Mouse (Mus musculus) retina, postnatal 7 days (tissue): ENCODE data around the gene Cdv3.
A peak's percentile ranks its signal among the peaks of the same experiment; 100 is the strongest.

Source experiments
- DNase-seq: peaks from one replicate; pipeline ENCODE4 v3.0.0-alpha.2; 2012; ENCODE audit warnings: low read depth, low spot score

The Cdv3 gene

DNA sequence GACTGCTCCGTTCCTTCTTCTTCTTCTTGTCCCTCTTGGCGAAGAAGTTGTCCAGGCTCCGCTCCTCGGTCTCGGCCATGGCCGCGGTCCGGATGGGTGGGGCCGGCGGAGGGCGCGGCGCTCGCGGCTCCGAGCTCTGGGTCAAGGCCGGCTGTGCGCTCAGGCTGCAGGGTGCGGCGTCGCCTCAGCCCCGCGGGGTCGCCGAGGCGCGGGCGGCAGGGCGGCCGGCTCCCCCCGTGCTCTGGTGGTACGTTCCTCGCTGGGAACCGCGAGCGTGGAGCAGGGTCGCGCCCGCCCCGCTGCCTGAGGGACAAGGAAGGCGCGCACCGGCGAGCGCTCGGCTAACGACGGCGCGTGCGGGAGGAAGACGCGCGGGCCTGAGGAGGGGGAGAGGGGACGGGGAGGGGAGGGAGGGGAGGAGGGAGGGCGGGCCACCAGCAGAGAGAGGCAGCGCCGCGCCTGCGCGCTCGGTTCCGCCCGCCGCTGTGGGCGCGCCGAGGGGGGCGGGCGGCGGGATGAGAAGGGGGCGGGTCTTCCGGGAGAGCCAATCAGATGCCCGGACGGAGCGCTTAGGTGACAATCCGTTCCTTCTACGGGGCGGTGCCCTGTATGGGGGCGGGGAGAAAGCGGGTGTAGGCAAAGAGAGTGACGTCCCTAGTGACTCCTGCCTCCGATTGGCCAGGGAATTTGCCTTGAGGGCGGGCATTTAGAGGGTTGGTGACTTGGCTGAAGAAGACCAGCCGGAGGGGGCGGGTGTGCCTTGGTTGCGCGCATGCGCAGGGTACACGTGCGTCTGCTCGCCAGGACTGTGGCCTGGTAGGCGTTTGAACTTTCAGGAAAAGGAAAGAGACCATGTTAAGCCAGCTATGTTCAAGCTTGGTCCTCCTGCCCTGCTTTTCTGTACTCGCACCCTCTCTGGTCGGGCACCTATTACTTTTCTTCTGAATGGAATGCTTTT, at the start of gene Cdv3:
Gene Cdv3, minus strand, starts transcription at position 551 of the 958 bp plus-strand sequence.
- DNase-seq = peak; percentile 99

DNA sequence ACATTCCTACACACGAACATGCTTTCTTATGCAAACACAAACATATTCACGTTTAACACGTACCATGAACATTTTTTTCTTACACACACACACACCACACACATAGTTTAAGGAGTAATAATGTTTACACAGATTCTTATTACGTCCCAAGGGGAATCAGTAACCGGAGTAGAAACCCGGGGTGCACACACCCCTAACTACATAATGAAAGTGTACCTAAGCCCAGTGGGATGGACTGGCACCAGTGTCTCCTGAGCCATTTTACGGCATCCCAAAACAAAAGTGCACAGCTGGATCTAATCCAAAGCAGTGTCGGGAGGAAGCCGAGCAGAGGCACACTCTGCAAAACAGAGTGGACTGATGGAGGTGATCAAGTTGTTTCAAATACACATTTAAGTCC, 47.8 kb upstream of the Cdv3 start:
- no peak for DNase-seq

DNA sequence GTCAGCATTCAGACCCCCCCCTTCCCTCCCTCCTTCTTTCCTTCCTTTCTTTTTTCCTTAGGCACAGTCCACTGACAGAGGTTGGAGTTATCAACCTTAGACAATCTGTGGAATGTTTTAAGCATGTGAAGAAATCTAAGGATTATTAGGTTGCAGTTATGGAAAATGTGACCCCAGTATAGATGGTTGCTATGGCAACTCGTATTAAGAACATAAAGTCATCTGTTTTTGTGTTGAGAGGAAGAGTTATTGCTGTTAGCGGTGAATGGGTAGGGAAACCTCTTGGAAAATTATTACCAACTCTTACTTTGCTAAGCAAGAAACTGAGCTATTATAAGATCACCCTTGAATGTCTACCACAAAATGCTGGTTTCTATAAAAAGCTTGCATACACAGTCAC, 43.5 kb upstream of the Cdv3 start:
- DNase-seq = no peak

DNA sequence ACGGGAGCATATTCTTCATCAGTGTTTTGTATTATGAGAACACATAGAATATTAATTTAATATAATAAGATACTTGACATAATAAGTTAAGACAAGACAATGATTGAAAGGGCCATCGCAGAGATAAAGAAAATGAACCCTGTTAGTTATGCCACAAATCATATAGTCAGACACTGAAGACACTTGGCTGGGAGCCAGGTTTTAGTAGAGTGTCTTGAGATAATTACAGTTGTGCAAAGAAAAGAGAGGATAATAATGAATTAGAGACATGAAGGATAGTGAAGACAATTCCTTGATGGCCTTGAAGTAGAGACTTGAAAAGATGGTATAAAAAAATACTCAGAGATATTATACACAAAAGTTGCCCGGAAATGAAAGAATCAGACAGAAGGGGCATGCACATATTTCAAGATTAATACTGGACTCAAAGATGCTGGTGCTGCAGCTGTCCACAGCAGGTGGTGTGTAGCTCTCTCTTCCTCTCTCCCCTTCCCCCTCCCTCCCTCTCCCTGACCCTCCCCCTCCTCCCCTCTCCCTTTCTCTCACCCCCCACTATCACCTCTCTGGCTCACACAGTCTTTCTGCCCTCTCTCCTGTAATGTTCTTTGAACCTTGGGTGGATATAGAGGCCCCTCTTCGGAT, 42.6 kb upstream of the Cdv3 start:
- no peak for DNase-seq

DNA sequence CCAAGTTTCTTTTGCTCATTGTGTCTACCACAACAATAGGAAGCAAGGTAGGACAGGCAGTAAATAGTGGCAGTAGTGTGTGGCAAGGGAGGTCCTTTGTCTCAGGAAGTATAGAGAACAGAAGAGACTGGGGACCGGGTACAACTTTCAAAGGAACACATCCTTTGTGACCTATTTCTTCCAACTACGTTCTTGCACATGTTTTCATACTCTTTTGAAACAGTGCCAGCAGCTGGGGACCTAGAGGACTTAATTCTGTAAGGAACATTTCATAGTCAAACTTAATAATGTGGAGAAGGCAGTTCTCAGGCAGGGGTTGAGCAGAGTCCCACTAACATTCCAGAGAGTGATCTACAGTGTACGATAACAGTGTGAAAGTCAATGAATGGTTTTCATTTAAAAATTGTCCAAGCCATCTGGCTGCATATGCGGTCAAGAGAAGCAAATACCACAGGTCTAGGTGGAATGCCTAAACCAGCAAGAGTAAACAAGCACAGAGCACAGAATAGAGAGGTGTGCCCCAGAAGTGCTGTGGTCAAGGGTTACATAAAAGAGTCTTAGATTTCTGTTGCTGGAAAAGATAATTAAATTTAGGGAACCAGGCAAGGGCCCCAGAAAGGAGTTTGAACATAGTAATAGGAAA, 37.8 kb upstream of the Cdv3 start:
- no peak for DNase-seq

DNA sequence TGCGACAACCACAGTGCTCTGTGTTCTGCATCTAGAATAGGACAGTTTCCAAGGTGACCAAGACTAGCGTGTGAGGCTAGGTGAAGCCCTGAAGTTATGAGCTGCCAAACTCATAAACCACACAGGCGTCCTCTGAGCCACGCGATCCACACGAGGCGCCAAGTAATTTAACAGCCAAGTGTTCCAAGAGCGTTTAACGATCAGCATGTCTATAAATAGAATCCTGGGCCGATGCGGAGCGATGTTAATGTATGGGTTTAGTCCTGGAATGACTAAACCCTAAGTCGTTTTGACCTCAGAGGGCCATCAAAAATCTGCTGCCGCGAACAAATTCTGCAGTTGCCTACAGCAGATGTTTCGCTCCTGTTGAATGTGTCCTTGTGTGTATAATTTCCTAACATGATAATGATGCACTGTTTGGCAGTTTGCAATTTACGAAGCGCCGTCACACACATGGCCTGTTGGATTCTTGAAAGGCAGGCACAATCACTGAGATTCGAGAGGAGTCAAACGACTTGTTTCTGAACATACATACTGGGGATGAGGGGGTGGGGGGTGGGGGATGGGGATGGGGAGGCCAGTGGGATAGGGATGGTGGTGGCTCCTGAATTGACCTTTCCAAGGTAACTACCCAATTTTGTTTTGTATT, 33.0 kb upstream of the Cdv3 start:
- DNase-seq = no peak

DNA sequence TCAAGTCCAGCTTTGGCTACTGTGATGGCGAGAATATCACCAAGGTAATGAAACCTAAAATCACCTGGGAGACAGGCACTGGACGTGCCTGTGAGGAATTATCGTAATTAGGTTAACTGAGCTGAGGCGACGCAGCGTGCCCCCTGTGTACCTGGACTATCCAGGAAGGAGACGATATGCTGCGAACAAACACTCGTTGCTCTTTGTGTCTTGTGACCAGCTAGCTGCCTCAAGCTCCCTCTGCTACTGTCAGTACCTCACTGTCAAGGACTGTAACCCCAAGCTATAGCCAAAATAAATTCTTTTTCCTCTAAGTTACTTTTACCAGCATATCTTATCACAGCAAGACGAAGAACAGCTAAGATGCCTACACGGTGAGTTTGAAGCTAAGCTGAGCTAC, 27.6 kb upstream of the Cdv3 start:
- DNase-seq = no peak

DNA sequence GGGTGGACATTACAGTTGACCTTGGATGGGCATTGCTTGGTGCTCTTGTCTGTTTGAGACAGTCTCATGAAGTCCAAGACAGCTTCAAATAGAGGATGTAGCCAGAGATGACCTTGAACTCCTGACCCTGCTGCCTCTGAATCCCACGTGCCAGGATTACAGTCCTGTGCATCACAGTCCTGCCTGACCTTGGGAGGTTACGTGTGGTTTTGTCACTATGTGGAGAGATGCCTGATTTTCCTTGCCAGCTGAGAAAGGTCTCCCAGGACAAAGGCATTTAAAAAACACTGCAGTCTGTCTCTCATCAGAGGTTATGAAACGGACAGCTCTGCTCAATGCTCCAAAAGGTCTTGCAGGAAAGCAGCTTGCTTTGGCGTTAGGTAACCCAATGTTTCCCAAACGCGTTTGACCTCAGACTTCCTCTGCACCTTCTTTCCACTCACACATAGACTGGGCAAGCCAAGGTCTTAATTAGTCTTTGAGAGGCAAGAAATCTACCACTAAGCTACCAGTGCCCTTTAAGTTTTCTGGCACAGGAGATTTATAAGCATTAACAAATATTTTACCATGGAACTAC, 26.2 kb upstream of the Cdv3 start:
- DNase-seq = no peak

DNA sequence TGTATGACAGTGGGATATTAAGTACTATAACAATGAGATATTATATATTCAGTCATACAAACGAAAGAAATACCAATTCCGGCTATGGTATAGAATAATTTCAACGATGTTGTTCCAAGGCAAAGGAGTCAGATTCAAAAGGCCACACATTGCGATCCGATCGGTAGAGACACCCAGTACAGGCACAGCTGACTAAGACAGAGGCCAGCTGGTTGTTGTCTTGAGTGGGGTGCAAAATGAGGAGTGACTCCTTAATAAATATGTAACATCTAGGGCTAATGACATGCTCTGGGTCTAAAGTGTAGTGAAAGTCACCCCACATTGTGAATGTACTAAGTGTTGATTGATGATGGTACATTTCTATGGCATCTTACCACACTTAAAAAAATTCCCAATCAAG, 23.6 kb upstream of the Cdv3 start:
- DNase-seq = no peak

DNA sequence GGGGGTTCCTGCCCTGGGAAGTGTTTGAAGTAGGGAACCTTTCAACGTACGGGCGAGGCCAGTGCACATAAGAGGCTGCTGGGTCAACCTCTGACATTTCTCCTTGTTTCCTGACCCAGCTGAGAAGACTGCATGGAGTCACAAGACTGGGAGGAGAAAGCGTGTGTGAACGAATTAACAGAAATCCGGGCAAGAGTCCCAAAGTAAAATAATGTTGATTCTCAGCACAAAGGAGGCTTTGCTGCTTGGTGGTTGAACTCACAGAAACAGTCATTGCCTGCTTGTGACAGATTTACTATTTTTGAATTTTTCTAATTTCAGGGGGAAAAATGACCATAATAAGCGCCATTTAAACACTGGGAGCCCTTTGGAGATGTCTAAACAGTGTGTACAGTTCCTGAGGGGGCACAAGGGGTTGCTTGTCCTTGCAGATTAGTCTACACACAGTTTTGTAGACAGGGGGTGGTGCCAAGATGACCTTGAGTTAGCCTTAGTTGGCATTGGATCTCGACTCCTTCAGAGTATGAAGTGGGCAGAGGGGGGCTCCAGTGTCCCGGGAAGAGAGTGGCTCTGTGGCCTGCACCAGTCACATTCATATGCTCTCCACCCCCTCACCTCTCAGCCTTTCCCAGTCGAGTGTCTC, 21.5 kb upstream of the Cdv3 start:
- DNase-seq = no peak

DNA sequence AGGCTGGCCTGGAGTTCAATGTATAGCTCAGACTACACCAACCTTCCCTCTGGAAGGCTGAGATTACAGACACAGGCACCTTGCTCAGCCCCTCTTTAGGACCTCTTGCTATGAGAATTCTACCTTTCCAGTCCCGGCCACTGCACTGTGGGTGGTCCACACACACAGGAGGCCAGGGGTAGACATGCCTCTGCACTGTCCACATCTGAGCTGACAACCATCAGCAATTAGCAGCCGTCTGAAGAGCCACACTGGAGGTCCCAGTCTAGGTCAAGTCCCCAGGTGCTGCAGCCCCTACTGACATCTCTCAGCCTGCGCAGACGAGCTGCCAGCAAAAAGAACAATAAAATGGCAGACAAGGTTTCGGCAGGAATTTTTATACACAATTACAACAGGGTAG, 20.9 kb upstream of the Cdv3 start:
- no peak for DNase-seq

DNA sequence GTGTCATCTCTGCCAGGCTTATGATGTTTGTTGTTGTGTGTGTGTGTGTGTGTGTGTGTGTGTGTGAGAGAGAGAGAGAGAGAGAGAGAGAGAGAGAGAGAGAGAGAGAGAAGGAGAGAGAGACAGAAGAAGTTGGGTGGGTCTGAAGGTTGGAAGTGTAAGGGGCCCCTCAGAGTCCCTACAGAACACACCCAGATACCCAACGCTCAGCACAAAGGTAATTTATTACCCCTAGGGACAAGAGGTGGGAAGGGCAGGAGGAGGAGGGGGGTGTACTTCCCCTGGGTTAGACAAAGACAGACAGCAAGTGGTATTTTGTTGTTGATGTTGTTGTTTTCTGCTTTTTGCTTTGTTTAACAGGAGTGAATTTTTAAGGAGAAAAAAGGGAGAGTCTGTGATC, 20.0 kb upstream of the Cdv3 start:
- no peak for DNase-seq

DNA sequence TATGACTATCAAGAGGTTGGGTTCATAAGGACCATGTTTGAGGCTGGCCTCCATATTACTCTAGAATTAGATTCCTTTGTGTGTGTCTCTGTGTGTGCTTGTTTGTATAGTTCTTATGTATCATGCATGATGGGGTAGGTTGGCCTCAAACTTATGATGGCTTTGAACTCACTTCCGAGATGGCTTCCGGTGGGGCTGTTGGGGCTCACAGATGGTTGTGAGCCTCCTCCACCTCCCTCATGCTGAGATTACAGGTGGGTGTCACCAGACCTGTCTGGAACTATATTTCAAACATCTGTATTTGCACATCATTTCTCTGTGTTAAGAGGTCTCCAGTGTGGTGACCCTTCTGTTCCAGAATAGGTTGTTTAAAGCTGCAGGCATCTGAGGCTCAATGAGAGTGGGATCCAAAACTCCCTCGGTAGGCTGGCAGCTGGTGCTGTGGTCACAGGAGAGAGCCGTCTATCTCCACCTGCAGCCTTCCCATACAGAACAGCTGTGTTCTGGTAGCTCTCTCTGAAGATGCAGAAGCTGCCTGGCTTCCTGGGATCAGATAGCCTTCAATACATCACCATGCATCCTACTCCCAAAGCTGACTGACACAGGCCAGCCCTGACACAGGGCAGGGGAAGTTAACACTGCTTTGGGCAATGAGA, 18.6 kb upstream of the Cdv3 start:
- no peak for DNase-seq

DNA sequence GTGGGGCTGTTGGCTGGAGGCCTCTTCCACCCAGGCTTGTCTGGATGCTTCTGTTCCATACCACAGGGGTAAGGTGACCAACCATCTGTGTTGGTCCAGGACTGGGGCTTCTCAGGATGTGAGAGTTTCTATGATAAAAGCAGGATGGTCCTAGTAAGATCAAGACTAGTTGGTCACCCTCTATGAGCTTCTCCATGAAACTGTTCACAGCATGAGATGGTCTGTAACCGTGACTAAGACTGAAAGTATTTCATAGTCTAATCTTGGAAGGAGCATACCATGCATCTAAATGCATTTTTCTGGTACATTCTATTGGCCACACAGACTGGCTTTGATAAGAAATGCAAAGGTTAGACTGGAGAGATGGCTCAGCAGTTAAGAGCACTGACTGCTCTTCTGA, 17.9 kb upstream of the Cdv3 start:
- no peak for DNase-seq

DNA sequence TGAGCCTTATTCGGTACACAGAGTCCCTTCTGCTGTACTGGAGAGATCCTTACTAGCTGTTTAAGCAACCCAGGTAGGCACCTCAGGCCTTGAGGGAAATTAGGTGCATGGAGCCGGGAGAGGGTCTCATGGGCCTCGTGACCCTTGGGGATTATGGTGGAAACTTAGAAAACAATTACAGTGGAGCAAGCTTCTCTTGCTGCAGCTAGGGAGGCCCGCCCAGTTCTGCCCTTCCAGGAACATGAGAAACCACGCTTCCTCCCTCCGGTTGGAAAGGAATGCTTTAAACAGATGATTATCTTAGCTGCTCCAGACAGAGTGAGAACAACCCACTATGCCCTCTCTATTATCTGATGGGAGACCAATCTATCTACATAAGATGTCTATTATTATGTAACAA, 17.3 kb upstream of the Cdv3 start:
- no peak for DNase-seq

DNA sequence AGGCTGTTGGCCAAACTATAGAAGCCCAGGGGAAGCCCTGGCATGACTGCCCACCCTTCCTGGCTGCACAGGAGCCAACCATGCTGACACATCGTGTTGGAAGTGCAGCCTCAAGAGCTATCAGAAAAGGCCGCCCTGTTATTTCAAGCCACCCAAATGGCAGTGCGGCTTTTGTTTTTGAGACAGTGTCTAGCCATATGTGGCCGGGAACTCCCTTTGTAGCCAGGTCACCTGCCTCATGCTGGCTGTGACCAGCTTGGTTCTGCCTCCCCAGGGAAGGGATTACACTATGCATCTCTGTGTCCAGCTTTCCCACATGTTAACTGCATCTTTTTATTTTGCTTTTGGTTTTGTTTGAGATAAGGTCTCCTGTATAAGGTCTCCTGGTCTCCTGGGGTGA, 14.9 kb upstream of the Cdv3 start:
- DNase-seq = no peak

DNA sequence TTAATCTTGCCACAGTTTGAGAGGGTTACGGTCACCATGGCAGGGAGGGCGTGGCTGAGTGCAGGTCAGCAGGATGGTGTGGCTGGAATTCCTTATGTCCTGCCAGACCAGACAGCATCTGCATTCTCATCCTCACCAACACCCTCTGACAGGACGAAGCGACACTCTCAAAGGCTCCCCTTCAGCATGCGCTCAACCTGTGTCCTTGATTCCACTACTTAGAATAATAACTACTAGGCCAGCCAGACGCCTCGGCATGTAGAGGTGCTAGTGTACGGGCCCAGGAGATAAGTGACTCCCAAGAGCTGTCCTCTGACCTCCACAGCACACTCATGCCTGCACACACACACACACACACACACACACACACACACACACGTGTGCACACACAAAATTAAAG, 13.6 kb upstream of the Cdv3 start:
- no peak for DNase-seq

DNA sequence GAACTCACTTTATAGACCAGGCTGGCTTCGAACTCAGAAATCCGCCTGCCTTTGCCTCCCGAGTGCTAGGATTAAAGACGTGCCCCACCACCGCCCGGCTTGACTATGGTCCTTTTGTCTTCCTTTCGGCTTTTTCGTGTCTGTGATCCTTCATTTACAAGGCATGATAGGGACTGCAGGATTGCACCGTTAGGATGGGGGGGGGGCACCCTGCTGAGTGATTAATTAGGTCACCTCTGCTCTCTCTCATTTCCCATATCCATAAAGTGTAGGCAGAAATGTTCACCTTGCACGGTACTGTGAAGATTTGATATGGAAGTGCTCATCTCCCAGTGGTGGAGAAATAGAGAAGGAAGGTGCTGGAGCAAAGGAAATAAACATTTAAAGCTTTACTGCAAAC, 13.0 kb upstream of the Cdv3 start:
- no peak for DNase-seq

DNA sequence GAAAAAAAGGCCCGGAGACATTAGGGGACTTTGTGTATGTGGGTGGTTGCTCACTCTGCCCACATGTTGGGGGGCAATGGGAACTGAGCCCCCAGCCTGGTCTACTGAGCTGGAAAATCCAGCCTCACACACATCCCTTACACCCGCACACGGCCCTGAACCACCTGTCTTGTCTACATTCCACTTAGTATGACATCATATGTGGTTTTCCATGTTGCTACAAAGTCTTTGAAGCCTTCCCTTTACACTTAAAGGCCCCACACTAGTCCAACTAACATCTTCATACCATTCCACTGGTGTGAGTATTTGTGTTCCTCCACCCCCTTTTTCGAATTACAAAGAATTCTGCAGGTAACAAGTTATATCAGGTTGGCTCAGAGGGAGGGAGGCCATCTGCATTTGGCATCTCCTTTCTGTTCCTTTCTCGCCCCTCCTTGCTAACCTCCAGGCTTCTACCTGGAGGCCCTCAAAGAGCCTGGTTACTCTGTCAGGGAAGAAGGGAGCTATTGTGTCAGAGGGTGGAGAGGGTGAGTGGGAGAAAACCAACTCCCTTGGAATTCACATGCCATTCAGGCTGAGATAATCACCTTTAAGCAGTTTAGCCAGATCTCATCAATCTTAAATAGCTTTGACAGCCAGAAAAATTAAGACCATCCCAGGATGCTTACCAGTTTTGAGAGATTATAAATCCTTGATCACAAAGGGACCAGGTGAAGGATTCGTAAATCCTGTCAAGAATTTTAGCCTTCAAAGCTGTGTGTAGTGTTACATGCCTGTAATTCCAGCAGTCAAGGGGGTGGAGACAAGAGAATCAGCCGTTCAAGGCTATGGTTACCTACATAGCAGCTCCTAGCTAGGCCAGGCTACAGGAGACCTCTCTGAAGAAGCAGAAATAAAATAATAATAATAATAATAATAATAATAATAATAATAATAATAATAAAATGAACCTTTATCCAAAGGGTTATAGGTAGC, 11.0 kb upstream of the Cdv3 start:
- DNase-seq = peak; percentile 62
